Mouse (Mus musculus) left cerebral cortex, adult 9 months (tissue): ENCODE measurements around the gene Hilpda.

ENCODE experiments used
- DNase-seq, 2 experiments: peaks; one replicate each; pipeline ENCODE4 v3.0.0; 2022; ENCODE audit warnings: low spot score in 2 of 2

The Hilpda gene

GRCm38 (mm10) chr6:29276746-29277145, 4.5 kb downstream of the Hilpda start:
- no peak for DNase-seq

- DNase-seq = peak in 1 of 2 experiments; percentile 48
Observed at GRCm38 (mm10) chr6:29278513-29279267, 6.4 kb downstream of the Hilpda start.

- no peak for DNase-seq
Observed at GRCm38 (mm10) chr6:29279293-29279692, 7.0 kb downstream of the Hilpda start, which contains the start of gene Fam71f2. TSS of gene Fam71f2 (plus strand) at chr6:29279593.

- DNase-seq = no peak
Observed at GRCm38 (mm10) chr6:29280671-29281070, 8.4 kb downstream of the Hilpda start.

- DNase-seq = no peak
Observed at GRCm38 (mm10) chr6:29286870-29287269, 14.6 kb downstream of the Hilpda start.

- no peak for DNase-seq
Observed at GRCm38 (mm10) chr6:29287481-29287880, 15.2 kb downstream of the Hilpda start.

GRCm38 (mm10) chr6:29287944-29288343, 15.7 kb downstream of the Hilpda start:
- no peak for DNase-seq

GRCm38 (mm10) chr6:29288651-29289050, 16.4 kb downstream of the Hilpda start:
- no peak for DNase-seq

GRCm38 (mm10) chr6:29299112-29299511, 26.8 kb downstream of the Hilpda start:
- DNase-seq = no peak

GRCm38 (mm10) chr6:29303251-29303650, 31.0 kb downstream of the Hilpda start:
- no peak for DNase-seq

GRCm38 (mm10) chr6:29303726-29304125, 31.4 kb downstream of the Hilpda start:
- DNase-seq = no peak

GRCm38 (mm10) chr6:29305462-29305861, 33.2 kb downstream of the Hilpda start:
- DNase-seq = no peak

GRCm38 (mm10) chr6:29308846-29309605, 36.7 kb downstream of the Hilpda start:
- DNase-seq = no peak

- DNase-seq = no peak
Observed at GRCm38 (mm10) chr6:29313690-29314202, 41.5 kb downstream of the Hilpda start.

- DNase-seq = no peak
Observed at GRCm38 (mm10) chr6:29317286-29317685, 45.0 kb downstream of the Hilpda start.

- no peak for DNase-seq
Observed at GRCm38 (mm10) chr6:29317941-29318340, 45.7 kb downstream of the Hilpda start.

GRCm38 (mm10) chr6:29318879-29319278, 46.6 kb downstream of the Hilpda start, which contains the start of gene Fam71f1:
TSS of gene Fam71f1 (plus strand) at chr6:29319140.
- no peak for DNase-seq

GRCm38 (mm10) chr6:29321586-29321985, 49.3 kb downstream of the Hilpda start:
- DNase-seq = no peak

- DNase-seq = no peak
Observed at GRCm38 (mm10) chr6:29322147-29322546, 49.9 kb downstream of the Hilpda start.

- no peak for DNase-seq
Observed at GRCm38 (mm10) chr6:29322735-29323134, 50.4 kb downstream of the Hilpda start.
